Mouse (Mus musculus) spleen, adult 12 weeks (tissue): ENCODE measurements at regions not wholly inside any gene's neighbourhood (a gene's known extent, or its start where the extent isn't known, plus 50 kb on each side); places are given as distances from the start of the nearest gene placed in this dataset.

Experiments used
- DNase-seq: peaks from one replicate; pipeline ENCODE4 v3.0.0; 2022; ENCODE audit warnings: low spot score

- DNase-seq: no peak
Measured at GRCm38 (mm10) chr6:127381148-127381888, 65.3 kb upstream of the Parp11 start.

- DNase-seq: no peak
Measured at GRCm38 (mm10) chr6:127391258-127392011, 55.2 kb upstream of the Parp11 start.

GRCm38 (mm10) chr6:127392012-127392798, 54.4 kb upstream of the Parp11 start:
- no peak for DNase-seq

- no peak for DNase-seq
Measured at GRCm38 (mm10) chr6:127392799-127393172, 53.9 kb upstream of the Parp11 start.

GRCm38 (mm10) chr6:127393907-127394600, 52.6 kb upstream of the Parp11 start:
- no peak for DNase-seq
